Mouse (Mus musculus): ENCODE measurements around the gene C8b. TPM values are rescaled to one million over a fixed set of nuclear protein-coding genes. Genes with fewer than 3 reads are reported as not detected.

The C8b gene
- not detected for polyA plus RNA-seq (2017; shearing (Covaris generic))

DNA sequence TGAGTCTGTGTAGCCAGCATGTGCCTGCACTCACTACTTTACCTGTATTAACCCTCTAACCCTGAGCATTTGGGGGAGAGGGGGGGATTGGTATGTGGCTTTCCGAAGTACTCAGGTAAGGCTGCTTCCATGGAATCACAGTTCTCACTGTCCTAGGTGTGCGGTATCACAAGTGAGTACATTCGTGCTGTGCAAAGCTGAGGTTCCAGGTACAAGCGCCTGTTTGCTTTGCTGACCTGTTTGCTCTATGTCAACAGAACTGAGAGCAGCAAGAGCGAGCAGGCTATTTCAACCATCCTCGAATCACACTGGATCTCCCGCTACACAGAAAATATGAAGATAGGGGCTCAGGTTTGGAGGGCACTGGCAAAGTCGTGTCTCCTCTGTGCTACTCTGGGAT lies at the start of gene C8b:
Gene C8b (plus strand): TSS at position 253 of the 400 bp plus-strand sequence.
- ATAC-seq, result no peak

GRCm38 (mm10) chr4:104716506-104716905 lies 49.6 kb upstream of the C8b start:
- ATAC-seq, result no peak

DNA sequence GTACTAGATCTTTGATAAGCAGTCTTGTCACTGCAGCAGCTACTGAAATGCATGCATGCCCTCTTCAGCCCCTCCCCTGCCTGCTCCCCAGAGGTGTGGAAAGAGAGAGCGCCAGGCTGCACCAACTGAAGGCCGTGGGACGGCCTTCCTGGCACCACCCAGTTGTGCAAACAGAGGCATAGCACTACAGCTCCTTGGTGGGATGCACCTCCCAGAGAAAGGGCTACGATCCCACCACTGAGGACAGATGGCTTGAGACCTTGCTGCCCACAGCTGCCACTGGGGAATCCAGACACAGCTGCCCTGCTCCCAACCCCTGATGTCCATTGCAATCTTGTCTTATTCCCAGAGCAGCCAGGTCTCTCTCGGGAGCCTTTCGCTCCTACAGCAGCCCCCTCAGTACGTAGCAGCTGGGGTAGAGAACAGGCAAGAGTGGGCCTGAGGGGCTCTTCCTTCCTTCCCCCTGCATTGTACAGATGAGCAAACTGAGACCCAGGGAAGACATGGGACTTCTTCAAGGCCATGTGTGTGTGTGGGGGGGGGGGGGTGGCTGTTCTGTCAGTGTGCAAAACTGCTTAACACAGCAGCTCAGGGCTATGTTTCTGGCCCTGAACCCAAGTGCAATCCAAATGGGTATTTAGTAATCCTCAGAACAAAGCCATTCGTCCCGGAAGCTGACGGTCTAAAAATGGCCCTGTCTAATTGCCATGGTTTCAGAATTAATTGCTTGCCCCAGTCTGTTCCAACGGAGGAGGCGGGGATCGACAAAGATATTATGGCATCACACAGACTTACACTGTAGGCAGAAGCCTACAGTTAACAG lies 46.9 kb upstream of the C8b start:
- ATAC-seq, result no peak

DNA sequence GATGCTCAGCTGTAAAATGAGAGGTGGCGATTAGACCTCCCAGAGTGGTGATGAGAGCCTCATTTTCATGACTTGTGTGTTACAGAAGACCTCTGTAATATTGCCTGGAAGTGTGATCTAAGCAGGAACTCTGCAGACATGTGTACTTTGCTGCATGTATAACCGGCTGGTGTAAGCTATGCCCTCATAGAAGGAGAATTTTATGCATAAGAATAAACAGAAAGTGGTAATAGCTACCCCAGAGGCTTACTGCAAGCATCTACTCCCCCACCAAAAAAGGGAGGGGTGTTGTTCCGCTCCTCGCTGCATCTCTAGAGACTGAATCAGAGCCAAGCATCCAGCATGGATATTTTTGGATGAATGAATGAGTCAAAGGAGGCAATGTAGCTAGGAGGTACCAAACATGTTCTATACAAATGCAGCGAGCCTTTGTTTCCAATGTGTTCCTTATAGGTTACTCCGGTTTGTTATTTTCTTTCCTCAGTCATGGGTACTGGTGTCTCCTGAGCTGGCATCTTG lies 42.5 kb upstream of the C8b start:
- ATAC-seq, result no peak

DNA sequence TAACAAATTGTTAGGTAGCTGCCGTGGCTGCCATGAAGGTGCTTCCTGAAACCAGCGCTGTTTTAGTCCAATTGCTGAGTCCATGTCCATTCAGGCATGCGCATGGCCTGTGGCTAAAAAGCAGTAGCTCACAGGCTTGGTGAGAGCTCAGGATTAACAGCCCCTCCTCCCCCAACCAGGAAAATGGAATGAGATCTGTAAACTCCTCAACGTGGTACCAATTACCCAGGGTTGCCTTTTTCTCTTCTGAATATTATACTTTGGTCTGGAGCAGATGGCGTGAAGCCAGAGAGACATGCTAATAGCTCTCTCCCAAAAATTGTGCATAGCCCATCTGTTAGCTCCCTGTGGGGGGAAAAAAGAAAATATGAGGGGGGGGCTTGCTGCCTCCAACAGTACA lies 41.9 kb upstream of the C8b start:
- no peak for ATAC-seq

DNA sequence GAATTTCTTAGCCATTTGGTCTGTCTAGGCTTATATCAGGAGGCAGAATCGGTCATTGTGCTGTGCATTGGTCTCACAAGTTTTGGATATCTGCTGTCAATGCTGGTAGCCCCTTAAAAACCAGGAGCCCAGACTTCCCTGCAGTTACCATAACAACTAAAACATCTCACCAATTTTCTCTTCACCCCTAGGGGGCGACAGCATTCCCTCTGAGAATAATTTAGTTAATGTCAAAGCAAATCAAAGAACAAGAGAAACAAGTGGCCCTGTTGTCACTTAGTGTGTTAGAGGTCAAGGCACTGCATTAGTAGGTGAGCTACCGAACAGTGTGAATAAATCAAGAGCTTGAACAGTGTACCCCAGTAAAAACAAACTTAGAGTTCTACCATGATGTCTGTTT lies 40.4 kb upstream of the C8b start:
- ATAC-seq, result no peak

DNA sequence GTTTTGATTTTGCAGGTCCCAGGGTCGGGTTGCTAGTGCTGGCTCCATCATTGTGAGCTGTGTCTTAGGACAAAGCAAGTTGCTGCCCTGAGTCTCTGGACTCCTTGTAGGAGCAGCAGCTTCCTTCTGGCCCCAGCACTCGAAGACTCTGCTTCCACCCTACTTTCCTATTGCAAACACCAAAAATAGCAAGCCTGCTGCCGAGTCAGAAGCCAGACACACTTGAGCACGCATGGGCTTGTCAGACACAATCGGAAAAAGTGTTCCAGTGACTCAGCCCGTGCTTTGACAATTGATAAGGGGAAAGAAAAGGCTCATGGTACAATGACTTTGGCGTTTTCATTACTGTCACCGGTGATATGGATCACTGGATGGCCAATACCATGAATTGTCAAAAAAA lies 36.9 kb upstream of the C8b start:
- ATAC-seq, result no peak

- no peak for ATAC-seq
Observed at GRCm38 (mm10) chr4:104746500-104746899, 19.6 kb upstream of the C8b start.

DNA sequence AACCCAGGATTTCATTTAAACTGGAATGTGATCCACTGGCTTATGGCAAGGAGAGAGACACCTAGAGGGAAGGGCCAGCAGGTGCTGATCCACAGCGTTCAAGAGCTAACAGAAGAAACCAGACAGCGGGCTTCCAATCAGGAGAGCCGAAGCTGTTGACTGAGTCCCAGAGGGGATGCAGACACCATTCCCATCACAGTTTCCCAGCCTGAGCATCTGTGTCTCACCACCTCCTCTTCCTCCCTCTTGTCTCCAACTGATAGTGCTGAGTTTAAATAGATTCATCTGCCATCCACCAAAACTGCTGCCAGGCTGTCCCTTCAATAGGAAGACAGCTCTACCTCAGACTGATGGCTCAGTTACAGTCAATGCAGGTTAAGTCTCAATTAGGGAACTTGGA lies 12.0 kb upstream of the C8b start:
- no peak for ATAC-seq

- no peak for ATAC-seq
Observed at GRCm38 (mm10) chr4:104760878-104761624, 5.1 kb upstream of the C8b start.

DNA sequence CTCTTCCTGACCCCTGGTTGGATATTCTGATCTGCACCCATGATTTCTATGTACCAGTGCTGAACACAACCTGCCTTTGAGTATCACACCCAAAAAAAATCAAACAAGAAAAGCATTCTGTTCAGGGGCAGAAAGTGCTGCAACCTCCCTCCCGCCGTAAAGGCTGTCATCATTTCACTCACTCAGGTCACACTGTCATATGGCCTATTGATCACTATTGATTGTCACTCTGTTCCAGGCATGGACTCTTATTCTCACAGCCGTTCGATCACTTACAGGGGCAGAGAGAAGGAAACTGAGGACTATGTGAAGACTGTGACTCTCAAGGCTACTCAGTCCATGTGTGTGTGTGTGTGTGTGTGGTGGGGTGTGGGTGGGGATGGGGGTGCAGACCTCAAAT lies 2.1 kb downstream of the C8b start:
- no peak for ATAC-seq

DNA sequence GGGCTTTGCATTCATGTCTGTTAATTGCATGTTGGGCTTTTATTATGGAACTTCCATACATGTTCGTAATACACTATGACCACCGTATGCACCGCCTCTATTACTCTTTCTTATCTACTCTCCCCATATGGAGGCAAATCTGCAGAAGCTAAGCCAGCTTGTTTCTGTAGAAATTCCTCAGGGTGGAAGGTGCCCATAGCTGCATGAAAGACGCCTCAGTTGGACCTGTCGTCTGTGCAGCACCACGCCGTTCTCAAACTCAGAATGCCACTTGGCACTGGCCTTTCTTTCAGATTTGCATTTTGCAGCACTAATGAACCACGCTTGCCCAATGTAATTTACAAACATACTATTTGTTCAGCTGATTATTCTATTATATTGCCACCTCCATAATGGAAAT lies 3.5 kb downstream of the C8b start:
- no peak for ATAC-seq

DNA sequence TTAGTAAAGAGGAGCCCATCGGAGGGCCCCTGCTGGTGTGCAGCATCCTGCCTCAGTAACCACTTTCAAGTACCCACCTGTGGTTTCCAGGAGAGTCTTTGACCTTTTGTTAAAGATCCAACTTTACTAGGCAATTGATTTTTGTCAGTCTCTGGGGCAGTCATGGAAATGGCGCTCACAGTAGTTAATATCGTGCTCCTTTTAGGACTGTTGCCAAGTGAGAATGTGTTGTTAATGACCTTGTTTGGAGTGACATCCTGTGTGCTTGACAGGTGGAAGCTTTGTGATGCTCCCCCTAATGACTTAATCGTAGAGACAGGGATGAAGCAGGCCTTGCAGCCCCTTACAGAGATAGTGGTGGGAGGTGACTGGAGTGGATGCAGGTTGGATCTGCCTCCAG lies 4.2 kb downstream of the C8b start:
- no peak for ATAC-seq

DNA sequence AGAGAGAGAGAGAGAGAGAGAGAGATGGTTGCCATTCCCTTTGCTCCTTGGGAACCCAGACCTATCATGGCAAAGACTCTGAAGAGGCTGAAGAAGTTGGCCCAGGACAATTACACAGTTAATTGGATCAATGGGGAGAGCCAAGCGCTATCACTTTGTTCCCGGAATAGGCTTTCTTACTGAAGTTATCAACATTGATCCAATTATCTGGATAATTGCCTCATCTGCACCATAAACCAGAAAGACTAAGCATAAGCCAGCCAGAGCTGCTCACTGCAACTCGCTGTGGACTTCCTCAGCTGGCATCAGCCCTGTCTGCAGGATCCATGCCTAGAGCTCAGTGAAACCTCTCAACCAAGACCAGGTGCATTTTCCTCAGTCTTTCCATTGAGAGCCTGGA lies 9.5 kb downstream of the C8b start:
- no peak for ATAC-seq

GRCm38 (mm10) chr4:104779460-104779859 lies 13.3 kb downstream of the C8b start:
- ATAC-seq, result no peak

GRCm38 (mm10) chr4:104781441-104781840 lies 15.3 kb downstream of the C8b start:
- no peak for ATAC-seq

DNA sequence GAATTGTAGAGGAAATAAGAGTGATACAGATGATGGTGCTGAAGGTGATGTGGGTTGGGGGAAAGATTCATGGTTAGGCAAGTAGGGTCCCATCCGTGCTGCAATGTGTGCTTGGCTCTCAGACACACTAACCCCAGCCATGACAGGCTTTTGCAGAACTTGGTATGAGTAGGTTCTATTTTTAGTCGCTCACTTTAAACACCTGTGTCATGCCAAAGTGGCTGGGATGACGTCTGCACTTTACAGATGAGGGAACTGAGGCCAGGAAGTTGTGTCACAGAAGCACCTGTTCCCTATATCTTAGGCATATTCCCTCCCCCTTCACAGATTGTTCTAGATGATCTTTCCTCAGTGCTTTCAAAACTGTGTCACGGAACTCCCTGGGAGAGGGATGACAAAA lies 16.2 kb downstream of the C8b start:
- ATAC-seq, result no peak

DNA sequence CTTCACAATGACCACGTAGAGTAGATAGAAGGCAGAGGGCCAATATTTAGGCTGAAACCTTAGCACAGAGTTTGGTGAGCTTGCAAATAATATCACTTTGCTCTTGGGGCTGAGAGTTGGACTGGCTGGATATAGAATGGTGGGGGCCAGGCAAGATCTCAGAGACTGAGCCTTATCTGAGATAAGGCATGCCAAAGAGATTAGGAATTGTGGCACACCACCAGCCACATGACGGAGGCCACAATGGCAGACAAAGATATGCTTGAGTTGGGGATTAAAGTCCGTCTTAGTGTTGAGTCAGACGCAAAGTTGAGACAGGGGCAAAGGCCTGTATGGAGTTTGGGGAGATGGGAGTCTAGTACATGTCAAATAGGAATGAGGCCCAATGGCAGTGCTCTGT lies 26.0 kb downstream of the C8b start:
- ATAC-seq, result no peak

- ATAC-seq, result no peak
Observed at GRCm38 (mm10) chr4:104798951-104799350, 32.8 kb downstream of the C8b start.

GRCm38 (mm10) chr4:104801625-104802024 lies 35.5 kb downstream of the C8b start:
- no peak for ATAC-seq

DNA sequence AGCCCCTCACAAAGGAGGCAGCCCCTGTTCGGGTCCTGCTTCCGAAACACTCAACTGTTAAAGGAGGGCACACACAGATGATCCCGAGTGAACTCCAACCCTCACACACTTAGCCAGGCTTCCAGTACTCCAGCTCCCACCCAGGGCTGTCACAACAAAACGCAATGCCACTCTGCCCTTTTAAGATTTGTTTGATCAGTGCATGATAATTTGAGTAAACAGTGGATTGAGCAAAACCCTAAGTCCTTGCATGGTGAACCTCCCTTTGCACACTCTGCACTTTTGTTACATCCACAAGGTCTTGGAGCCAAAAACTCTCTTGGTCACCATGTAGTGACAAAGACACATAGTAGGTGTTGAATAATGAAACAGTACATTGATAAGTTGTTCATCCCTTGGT lies 38.0 kb downstream of the C8b start:
- ATAC-seq, result no peak

DNA sequence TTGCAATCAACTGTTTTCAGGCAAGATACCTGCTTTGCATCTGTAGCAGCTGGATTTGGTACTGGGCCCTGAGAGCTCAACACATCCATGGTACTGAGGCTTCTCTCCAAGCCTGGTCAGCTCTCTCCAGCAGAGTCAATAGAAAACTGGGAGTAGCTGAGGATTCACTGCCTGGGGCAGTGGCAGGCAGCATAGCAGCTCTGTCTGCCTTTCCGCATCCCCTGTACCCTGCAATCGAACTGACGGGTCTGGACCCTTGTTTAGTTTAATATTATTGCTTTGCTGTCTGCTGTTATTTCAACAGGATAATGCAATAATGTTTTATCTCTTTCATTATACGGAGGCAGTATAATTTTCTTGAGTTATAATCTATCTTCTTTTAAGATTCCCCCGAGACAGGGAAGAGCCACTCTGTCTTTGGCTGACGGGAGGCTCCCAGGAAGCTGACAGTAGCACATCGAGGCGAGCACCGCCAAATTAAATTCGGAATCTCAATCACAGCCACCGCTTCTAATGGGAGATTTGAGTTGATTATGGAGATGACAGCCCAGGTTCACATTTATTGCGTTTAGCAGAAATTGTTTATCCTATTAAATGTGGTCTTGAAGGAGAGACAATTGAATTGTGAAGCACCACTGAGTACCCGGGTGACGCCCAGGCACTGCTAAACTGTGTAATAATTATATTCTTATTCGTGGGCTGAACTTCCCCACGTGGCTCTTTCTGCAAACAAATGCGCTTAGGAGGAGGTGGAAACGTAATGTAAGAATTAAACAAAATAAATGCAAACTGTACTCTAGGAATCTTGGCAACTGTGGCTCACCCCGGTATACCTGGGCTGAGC lies 39.5 kb downstream of the C8b start:
- ATAC-seq, result no peak

DNA sequence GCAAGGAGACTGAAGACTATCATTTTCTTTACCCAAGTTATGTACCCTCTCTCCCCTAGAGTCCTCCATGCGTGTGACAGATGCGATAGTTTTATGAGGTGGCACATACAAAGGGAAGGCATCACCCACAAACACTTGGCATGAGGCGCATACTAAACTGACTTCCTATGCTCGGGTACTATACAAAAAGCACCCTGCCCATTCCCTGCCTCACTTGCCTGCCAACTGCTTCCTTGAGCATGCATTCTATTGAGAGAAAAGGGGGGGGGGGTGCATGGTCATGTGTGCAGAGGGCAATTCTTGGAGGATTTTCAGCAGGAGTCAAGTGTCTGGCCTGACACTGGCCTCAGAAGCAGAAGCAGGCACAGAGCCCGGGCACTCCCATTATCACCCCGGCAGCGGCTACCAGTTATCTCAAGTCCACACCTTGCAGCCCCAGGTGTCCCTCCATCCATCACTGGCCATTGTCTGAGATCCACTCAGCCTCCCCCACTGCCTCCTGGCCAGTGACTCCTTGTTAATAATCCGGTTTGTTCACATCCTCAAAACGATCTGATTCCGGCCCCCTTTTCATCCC lies 44.7 kb downstream of the C8b start:
- ATAC-seq, result no peak

Data from activated CD4-positive, CD25-positive, alpha-beta regulatory T cell, adult 4 months (primary cell).